Mouse (Mus musculus) liver, adult (tissue): Measurements from ENCODE around the gene Dscaml1.

Experiments
- GATA4 ChIP-seq: IDR thresholded peaks from 2 replicates; pipeline ENCODE4 v1.6.1; 2014; ENCODE audit warnings: mild to moderate bottlenecking, low read length; ENCODE audit not compliant: insufficient replicate concordance

Gene Dscaml1

DNA sequence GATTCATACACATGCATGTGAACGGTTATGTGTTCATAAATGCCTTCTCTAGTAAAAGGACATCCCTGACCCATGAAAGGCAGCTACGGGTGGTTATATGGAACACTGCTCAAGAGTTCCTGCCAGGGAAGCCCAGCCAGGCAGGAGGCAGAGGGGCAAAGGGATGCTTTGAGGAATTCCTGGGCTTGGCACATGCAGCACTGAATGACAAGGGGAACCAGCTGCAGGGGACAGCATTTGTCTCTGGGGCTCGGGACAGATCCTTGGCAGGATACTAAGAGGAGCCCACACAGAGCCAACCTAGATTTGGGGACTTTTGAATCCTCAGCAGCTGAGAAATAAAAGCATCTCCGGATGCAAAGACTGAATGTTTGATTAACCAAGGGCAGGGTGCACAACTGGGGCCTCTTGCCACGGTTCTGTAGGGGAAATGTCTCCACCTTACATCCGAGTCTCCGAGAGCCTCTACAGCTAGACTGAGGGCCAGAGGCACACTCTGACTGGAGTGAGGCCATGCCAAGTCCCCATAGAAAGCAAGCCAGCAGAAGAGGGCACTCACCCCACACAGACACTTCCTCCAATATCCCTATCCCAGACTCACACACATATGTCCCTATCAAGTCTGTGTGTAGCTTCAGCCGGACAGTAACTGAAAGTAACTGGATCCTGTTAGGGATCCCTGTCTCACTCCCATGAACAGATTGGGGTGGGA, 251.7 kb downstream of the Dscaml1 start:
- no peak for TF ChIP-seq GATA4

DNA sequence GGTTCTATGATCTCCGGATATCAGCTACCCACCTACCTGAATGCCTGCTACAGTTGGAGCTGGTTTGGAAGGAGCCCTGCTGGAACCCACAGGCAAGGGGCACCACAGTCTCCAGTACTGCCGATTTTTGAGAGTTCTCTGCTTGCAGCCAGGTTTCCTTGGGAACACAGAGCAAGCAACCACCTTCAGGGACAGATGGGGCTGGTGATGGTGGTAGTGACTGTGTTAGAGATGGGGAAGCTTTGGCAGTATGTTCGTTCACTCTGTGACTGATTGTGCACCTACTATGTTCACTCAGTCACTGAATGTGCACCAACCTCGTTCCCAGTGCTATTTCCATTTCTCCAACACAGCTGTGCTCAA, 252.2 kb downstream of the Dscaml1 start:
- TF ChIP-seq GATA4: no peak

DNA sequence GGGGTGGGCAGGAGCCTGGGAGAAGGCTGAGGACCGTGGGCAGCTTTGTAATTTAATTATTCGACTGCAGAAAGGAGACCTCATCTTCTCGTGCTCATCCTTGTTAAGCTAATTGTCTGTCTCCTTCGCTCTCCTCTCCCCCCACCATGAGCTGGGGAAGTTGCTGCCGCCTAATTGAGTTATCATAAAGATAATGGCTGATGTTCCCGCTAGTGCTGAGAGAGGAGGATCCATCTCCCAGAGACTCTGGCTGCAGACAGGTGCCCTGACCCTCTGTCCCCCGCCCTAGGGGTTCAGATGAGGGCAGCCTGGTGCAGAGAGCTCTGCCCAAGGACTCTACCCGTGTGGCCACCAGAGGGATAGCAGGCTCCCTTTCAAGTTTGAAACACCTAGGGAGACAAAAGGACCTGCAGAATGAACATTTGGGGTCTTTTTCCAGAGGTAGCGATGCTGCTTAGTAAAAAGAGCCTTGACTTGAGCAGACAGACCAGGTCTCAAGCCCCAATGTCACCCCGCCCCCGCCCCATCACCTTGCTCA, 256.1 kb downstream of the Dscaml1 start:
- TF ChIP-seq GATA4: no peak

DNA sequence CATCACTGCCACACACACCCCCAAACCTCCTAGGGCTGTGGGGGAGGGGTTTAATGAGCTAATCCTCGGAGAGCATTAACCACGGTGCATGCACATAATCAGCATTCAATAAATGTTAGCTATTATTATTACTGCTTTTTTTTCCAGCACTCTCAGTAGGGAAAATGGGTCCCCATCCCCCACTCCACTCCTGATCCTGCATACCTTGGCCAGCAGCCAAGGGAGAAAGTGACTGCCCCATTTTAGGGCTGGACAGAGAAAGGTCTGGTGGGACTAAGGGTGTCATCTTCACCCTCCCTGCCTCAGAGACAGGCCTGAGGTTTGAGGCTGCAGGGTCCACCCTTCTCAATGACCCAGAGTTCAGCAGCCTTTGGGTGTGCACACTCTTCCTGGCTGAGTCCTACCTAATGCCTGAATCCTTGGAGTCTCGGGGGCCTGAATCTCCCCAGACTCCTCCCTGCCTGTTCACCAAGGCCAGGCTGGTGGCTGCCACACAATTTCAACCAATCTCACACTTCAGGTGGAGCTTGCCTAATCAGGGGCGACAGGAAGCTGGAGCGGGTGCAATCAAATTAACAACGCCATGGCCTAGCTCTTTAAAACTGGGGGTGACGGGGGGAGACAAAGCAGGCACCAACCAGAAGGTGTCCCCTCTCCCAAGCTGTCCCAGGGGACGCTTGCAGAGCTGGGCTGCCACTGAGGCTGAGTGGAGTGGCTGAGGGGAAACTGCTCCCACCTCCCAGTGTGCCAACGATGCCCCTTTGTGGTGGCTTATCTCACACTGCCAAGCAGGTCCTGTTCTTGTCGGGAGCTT, 267.2 kb downstream of the Dscaml1 start:
- TF ChIP-seq GATA4: no peak

DNA sequence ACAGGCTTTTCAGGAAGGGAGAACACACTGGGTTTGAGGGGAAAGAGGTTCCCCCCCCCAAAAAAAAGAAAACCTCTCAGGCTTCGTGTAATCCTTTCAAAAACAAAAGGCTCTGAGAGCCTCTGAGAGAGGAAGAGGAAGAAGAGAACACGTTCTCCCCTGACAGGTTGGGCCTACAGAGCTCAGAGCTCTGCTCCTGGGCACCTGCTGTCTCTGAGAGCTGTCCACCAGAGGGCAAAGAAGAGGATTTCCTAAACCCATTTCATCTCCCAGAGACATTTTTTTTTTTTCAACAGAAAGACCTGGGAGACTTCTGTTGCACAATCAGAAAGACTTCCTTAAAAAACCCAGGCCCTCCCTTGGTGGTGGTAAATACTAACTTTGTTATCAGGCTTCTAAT, 267.8 kb downstream of the Dscaml1 start:
- TF ChIP-seq GATA4: no peak

DNA sequence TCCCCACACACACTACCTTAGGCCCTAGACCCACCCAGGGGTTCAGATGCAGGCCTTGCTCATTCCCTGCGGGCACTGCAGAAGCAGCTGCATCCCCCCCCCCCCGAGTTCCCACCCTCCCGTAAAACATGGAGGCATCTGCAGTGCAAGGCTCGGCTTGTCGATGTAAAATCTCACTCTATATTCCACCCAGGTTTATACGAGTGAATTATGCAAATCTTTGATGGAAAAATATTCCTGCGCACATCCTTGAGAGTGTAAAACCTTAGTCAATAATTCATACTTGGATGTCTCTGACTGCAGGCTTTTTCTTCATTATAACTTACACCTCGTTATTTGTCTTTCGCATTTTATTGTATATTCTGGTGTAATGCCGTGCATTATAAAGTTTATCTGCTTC, 272.7 kb downstream of the Dscaml1 start:
- no peak for TF ChIP-seq GATA4

DNA sequence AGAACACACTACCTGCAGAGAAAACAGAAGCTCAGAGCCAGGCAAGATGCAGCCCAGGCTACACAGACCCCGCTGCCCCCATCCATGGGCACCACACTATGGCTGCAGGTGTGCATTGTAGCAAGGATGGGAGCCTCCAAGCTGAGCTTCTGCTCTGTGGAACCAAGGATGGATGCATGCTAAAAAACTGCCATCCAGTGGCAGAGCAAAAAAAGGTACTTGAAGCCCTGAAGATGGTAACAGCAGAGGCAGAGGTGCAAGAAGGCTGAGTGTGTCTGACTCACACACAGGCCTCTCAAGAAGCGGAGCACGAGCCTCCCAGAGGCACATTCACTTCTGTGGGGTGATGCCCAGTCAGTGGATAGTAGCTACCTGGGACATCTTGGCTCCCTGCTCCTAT, 276.8 kb downstream of the Dscaml1 start:
- no peak for TF ChIP-seq GATA4

DNA sequence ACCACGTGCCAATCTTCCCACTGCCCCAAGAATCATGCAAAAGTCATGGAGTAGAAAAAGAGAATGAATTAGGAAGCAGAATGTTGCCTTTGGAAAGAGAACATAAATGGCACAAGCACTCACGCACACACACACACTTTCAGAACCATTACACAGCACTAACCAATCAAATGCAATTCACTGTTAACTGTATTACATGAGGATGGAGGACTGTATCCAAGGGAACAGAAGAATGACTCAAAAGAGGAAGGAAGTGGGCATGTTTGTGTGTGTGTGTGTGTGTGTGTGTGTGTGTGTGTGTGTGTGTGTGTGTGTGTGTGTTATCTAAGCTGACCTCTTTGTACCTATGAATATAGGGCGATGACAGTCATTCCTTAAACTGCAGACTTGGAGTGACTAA, 278.0 kb downstream of the Dscaml1 start:
- no peak for TF ChIP-seq GATA4

DNA sequence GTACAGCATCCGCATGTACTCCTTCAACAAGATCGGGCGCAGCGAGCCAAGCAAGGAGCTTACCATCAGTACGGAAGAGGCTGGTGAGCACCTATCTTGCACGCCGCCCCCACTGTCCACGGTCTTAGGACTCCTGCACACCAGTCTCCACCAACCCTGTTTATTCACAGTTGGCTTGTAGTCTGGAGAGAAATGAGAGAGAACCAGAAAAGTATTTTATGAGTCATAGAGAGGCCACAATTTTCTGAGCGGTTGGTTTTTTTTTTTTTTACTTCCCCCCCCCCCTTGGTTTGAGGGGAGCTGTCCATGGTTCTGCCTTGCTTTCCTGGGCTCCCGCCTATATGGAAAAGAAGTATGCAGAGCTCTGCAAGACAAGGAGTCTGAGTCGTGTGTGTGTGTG, 283.9 kb downstream of the Dscaml1 start:
- TF ChIP-seq GATA4: no peak

DNA sequence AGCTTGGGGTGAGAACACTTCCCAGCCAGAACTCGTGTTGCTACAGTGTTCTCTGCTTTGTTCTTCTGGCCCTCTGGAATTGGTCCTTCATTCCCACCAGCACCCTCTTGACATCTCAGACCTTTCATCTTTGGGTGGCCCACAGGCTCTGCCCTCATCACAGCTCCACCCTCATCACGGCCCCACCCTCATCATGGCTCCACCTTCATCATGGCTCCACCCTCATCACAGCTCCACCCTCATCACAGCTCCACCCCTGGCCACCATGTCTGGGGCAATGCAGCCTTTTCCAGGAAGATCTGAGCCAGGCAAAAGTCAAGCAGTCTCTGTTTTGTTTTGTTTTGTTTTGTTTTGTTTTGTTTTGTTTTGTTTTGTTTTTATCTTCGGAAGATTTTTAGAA, 289.0 kb downstream of the Dscaml1 start:
- no peak for TF ChIP-seq GATA4

DNA sequence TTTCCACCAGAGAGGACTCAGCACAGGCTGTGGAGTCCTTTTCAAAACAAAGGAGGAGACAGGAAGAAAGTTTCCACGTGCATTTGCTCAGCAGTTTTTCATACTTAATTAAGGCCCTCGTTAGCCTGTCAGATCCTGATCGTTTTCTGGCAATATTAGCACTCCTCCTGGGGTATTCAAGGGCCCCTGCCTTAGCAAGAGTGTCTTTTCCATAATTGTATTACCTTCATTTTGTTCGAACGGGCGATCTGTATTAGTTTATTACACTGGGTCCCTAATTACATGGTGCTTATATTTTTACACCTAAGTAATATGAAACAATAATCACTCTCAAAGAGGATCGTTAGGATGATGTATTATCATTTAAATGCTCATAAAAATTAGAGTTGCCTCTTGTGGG, 293.6 kb downstream of the Dscaml1 start:
- TF ChIP-seq GATA4: no peak

DNA sequence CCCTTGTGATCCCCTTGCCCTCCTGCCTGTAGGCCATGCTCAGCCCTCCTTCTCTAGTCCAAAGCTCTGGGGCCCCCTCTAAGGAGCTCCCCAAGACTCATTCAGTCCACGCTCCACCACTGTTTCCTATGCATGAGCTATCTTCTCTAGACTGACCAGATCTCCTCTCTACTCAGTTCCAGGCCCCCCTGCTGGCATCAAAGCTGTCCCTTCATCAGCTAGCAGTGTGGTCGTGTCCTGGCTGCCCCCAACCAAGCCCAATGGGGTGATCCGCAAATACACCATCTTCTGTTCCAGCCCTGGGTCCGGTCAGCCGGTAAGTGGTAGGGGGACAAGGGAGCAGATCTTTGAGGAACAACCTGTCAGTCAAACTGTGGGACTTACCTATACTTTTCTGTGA, 305.4 kb downstream of the Dscaml1 start:
- TF ChIP-seq GATA4: no peak

DNA sequence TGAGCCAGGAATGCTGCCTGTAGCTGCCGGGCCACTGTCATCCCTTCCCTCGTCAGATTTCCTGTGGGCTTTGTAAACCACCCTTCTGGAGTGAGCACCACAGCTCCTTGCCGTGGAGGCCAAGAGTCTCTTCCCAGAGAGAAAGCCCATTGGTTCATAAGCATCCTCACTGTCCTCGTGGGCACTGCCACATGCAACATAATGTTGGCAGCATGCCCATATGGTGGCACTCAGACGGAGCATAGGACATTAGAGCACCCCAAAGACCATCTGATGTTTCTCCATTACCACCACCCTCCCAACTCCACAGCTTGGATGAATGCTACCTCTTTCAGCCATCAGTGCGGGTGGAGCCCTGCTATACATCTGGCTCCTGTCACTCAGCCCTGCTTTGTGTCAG, 306.8 kb downstream of the Dscaml1 start:
- no peak for TF ChIP-seq GATA4

DNA sequence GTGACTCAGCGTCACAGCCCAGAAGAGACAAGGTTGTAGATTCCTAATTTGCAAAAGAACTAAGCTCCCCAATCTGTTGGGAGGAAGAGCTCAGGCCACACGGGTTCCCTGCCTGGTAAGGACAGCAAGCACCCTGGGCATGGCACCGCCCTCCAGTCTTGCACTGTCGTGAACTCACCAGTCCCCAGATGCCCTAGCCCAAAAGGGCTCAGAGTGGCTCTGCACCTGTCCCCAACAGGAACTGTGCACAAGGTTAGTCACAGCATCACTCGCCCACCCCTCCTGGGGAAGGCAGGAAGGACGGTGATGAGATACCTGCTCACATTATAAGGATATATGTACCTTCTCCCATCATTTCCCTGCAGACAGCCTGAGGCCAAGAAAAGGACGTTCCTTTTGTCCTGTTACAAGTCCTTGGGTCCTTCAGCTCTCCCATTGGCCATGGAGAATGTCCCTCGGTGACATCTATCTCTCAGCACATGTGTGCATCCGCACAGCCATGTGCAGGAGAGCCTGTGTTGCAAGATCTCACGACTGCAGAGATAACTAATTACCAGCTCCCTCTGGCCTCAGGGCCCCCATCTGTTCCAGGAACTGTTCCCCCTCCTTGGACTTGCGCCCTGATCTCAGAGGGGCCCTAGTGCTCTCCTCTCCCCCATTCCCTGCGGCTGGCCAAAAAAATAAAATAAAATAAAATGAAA, 312.7 kb downstream of the Dscaml1 start:
- no peak for TF ChIP-seq GATA4

DNA sequence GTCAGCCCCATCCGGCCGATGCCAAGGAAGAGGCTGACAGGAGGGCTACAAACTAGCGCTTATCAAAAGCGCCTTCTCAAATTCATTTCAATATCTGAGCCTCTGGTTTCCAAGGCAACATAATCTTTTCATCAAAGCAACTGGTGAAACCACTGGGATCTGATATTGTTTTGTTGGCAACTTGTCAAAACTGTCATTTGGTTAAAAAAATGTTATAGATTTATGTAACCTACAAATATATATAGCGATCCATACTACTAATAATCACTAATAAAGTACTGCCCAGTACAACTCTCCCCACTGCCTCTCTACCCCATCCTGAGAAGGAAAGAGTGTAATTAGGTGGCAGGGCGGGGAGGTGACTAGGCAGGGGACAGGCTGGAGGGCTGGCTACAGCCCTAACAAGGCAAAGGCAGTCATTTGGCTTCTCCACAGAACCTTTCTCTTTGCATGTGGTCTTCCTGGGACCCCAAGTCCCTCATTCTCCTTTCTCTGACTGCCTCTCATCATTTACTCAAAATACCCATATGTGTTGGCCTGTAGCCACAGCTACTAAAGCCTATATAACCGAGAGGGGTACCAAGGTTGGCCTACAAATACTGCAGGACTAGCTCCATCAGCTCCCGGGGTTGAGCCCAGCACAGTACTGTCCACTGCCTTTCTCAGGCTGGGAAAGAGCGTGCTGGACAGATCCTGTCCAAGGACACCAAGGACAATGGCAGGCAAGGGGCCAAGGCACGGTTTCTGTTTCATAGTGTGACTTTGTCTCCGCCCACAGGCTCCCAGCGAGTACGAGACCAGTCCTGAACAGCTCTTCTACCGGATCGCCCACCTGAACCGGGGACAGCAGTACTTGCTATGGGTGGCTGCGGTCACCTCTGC, 313.5 kb downstream of the Dscaml1 start:
- no peak for TF ChIP-seq GATA4

DNA sequence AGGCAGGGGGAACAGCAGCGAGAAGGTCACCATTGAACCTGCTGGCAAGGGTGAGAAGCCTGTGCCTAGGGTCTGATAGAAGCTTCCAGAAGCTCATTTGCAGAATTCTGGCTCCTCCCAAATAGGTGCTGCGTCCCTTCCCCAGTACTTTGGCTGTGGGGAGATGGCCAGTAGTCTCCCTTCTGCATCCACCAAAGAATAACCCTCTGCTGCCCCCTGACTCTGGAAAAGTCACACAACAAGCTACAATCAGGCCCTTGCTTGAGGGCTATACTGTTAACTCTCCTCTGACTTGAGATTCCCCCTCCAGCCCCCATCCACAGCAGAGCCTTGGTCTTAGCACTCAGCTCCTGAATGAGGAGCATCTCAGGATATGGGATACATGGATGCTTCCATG, 314.2 kb downstream of the Dscaml1 start:
- no peak for TF ChIP-seq GATA4

DNA sequence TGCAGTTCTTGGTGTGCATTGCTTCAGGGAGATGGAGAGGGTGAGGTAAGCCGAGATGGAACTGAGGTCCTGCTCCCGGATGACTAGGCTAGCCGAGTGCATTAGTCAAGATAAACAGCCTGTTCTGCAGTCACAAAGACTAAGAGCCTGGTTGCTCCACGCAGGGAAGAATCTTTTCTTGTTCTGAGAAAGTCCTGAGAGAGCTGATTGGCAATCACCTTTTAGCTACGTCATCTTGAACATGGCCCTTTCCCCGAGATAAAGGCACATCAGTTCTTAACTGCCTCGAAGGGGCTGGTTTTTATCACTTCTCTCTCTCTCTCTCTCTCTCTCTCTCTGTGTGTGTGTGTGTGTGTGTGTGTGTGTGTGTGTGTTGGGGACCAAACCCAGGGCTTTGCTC, 319.0 kb downstream of the Dscaml1 start:
- TF ChIP-seq GATA4: no peak
